Mouse (Mus musculus) lung, postnatal 0 days (tissue): ENCODE measurements around the gene Sdc4.

Experiments
- CTCF ChIP-seq: IDR thresholded peaks from 2 replicates; pipeline ENCODE4 v1.5.1; 2016; ENCODE audit warnings: antibody characterized with exemption, mild to moderate bottlenecking
- EP300 ChIP-seq: IDR thresholded peaks from 2 replicates; pipeline ENCODE4 v1.6.1; 2016; ENCODE audit warnings: antibody characterized with exemption, mild to moderate bottlenecking, control low read depth

GRCm38 (mm10) chr2:164438257-164438656 is 5.4 kb downstream of the Sdc4 start:
- TF ChIP-seq CTCF (no peak), EP300 (no peak)
